Mouse (Mus musculus) adrenal gland, postnatal 14 days (tissue): ENCODE measurements around the gene Igf2bp2. TPM values are rescaled to one million over a fixed set of nuclear protein-coding genes. Genes with fewer than 3 reads are reported as not detected.

Source experiments
- DNase-seq: peaks from one replicate; pipeline ENCODE4 v3.0.0; 2021; ENCODE audit warnings: mixed read lengths
- total RNA-seq: library from RNA; stranded (reverse); gene quantifications from 2 replicates; pipeline ENCODE4 v1.2.3, GENCODE M21; 2021

The Igf2bp2 gene
- total RNA-seq, 1 experiment from 2014 or later: 12.8 TPM

GRCm38 (mm10) chr16:22038554-22038953 is 124.5 kb downstream of the Igf2bp2 start:
- no peak for DNase-seq

GRCm38 (mm10) chr16:22027474-22027873 is 135.6 kb downstream of the Igf2bp2 start:
- no peak for DNase-seq

- peak; percentile 9 for DNase-seq
Measured at GRCm38 (mm10) chr16:22022122-22022521, 141.0 kb downstream of the Igf2bp2 start.

- DNase-seq: no peak
Measured at GRCm38 (mm10) chr16:22015569-22015968, 147.5 kb downstream of the Igf2bp2 start.

- peak; percentile 66 for DNase-seq
Measured at GRCm38 (mm10) chr16:22009596-22009995, 153.5 kb downstream of the Igf2bp2 start.

GRCm38 (mm10) chr16:22009099-22009584 is 154.0 kb downstream of the Igf2bp2 start, which contains the start of gene Senp2:
Gene Senp2, plus strand, starts transcription at chr16:22009484.
- peak; percentile 100 for DNase-seq

Other genes with a start within 250 kb of the Igf2bp2 start
- 16.7 and 21.1 TPM in 2 replicates for gene Tmem41a, start 215.7 kb downstream of the Igf2bp2 start, total RNA-seq
- 0.63 and 0.75 TPM in 2 replicates for gene Liph, start 167.6 kb downstream of the Igf2bp2 start, total RNA-seq
- gene Senp2, start 153.8 kb downstream of the Igf2bp2 start, total RNA-seq: 45.2 and 47.3 TPM in 2 replicates
- gene Tra2b, start 102.7 kb upstream of the Igf2bp2 start, total RNA-seq: 126 and 127 TPM in 2 replicates